Mouse (Mus musculus) ES-Bruce4 (cell line): ENCODE results near the gene Kcnc1. TPM values are rescaled to one million over a fixed set of nuclear protein-coding genes. Genes with fewer than 3 reads are reported as not detected.

Experiments used
- H3K27ac ChIP-seq: 2 replicates; pipeline ENCODE4 v1.5.1; 2012; ENCODE audit warnings: low read length, inconsistent platforms; ENCODE audit not compliant: insufficient read depth
- H3K27me3 ChIP-seq: 2 replicates; pipeline ENCODE4 v1.6.1; 2012; ENCODE audit warnings: mild to moderate bottlenecking, low read length, inconsistent platforms; ENCODE audit not compliant: control insufficient read depth, poor library complexity, insufficient read depth, severe bottlenecking
- H3K36me3 ChIP-seq: 2 replicates; pipeline ENCODE4 v1.6.1; 2012; ENCODE audit warnings: inconsistent platforms, mild to moderate bottlenecking, low read length, moderate library complexity; ENCODE audit not compliant: control insufficient read depth, poor library complexity, insufficient read depth, severe bottlenecking
- H3K4me1 ChIP-seq: one replicate; pipeline ENCODE4 v1.8.1; 2011; ENCODE audit warnings: low read length; ENCODE audit not compliant: control insufficient read depth, insufficient read depth
- H3K4me3 ChIP-seq: 2 replicates; pipeline ENCODE4 v1.5.1; 2011; ENCODE audit warnings: low read depth, mild to moderate bottlenecking, low read length
- H3K9ac ChIP-seq: 2 replicates; pipeline ENCODE4 v1.6.1; 2012; ENCODE audit warnings: low read depth, mild to moderate bottlenecking, inconsistent platforms; ENCODE audit not compliant: poor library complexity, severe bottlenecking
- H3K9me3 ChIP-seq: replicated peaks from 2 replicates; pipeline ENCODE4 v1.6.1; 2012; ENCODE audit warnings: mild to moderate bottlenecking, low read length, inconsistent platforms; ENCODE audit not compliant: control insufficient read depth, poor library complexity, insufficient read depth, severe bottlenecking
- CTCF ChIP-seq: IDR thresholded peaks from one replicate; pipeline ENCODE4 v1.8.1; 2011; ENCODE audit warnings: low read depth, low read length
- EP300 ChIP-seq: IDR thresholded peaks from 2 replicates; pipeline ENCODE4 v1.6.1; 2011; ENCODE audit warnings: low read depth, low read length; ENCODE audit not compliant: insufficient read depth
- POLR2A ChIP-seq: IDR thresholded peaks from one replicate; pipeline ENCODE4 v1.8.1; 2011; ENCODE audit warnings: low read length; ENCODE audit not compliant: insufficient read depth
- polyA plus RNA-seq: library from polyadenylated mRNA; stranded (reverse); fragments of >200 nt; gene quantifications from 2 replicates; pipeline ENCODE4 v1.2.4, GENCODE M21; 2011; ENCODE audit warnings: low read depth; ENCODE audit not compliant: missing spikeins, insufficient read depth, insufficient read length

The Kcnc1 gene
- polyA plus RNA-seq, 1 experiment, result 0.07 TPM

GRCm38 (mm10) chr7:46422764-46423412, 26.6 kb downstream of the Kcnc1 start:
- Histone ChIP-seq H3K9me3 (no peaks in the 10 kb centered on the region), H3K4me3 (no peak overlapping the region), H3K4me1 (no peaks in the 10 kb centered on the region), H3K9ac (no peak overlapping the region), H3K27ac (no peak overlapping the region), H3K27me3 (no peaks in the 10 kb centered on the region), H3K36me3 (no peaks in the 10 kb centered on the region)
- TF ChIP-seq CTCF (peak; percentile 49), POLR2A (no peak), EP300 (no peak)

GRCm38 (mm10) chr7:46423951-46424350, 27.7 kb downstream of the Kcnc1 start:
- H3K36me3 ChIP-seq, result no peaks in the 10 kb centered on the region
- no peak overlapping the region for H3K27ac ChIP-seq
- no peak overlapping the region for H3K9ac ChIP-seq
- no peak overlapping the region for H3K4me3 ChIP-seq
- H3K4me1 ChIP-seq, result no peaks in the 10 kb centered on the region
- no peaks in the 10 kb centered on the region for H3K9me3 ChIP-seq
- H3K27me3 ChIP-seq, result no peaks in the 10 kb centered on the region
- TF ChIP-seq POLR2A, result no peak
- TF ChIP-seq CTCF, result no peak
- TF ChIP-seq EP300, result no peak

- Histone ChIP-seq H3K27me3 (no peaks in the 10 kb centered on the region), H3K9ac (no peak overlapping the region), H3K27ac (no peak overlapping the region), H3K4me3 (no peak overlapping the region), H3K36me3 (no peaks in the 10 kb centered on the region), H3K4me1 (no peaks in the 10 kb centered on the region), H3K9me3 (no peaks in the 10 kb centered on the region)
- TF ChIP-seq EP300 (no peak), CTCF (no peak), POLR2A (no peak)
Measured at GRCm38 (mm10) chr7:46425012-46425411, 28.7 kb downstream of the Kcnc1 start.

GRCm38 (mm10) chr7:46433874-46434273, 37.6 kb downstream of the Kcnc1 start:
- H3K9ac ChIP-seq, result no peak overlapping the region
- no peak for TF ChIP-seq POLR2A
- TF ChIP-seq CTCF, result no peak
- TF ChIP-seq EP300, result no peak
- H3K27me3 ChIP-seq, result no peaks in the 10 kb centered on the region
- no peak overlapping the region for H3K4me3 ChIP-seq
- H3K36me3 ChIP-seq, result no peaks in the 10 kb centered on the region
- no peaks in the 10 kb centered on the region for H3K4me1 ChIP-seq
- no peak overlapping the region for H3K27ac ChIP-seq
- H3K9me3 ChIP-seq, result no peaks in the 10 kb centered on the region

GRCm38 (mm10) chr7:46435833-46436232, 39.5 kb downstream of the Kcnc1 start:
- H3K36me3 ChIP-seq, result no peaks in the 10 kb centered on the region
- H3K4me1 ChIP-seq, result no peaks in the 10 kb centered on the region
- TF ChIP-seq EP300 (no peak), POLR2A (no peak), CTCF (no peak)

GRCm38 (mm10) chr7:46438537-46439141, 42.3 kb downstream of the Kcnc1 start:
- Histone ChIP-seq H3K9me3 (no peaks in the 10 kb centered on the region), H3K9ac (no peak overlapping the region), H3K27ac (no peak overlapping the region), H3K4me1 (no peaks in the 10 kb centered on the region), H3K36me3 (no peaks in the 10 kb centered on the region), H3K27me3 (no peaks in the 10 kb centered on the region), H3K4me3 (no peak overlapping the region)
- TF ChIP-seq EP300 (no peak), CTCF (no peak), POLR2A (no peak)

More at GRCm38 (mm10) chr7:46435833-46436232, 39.5 kb downstream of the Kcnc1 start:
- no peaks in the 10 kb centered on the region for H3K9me3 ChIP-seq
- H3K27me3 ChIP-seq, result no peaks in the 10 kb centered on the region
- H3K27ac ChIP-seq, result no peak overlapping the region
- no peak overlapping the region for H3K4me3 ChIP-seq
- H3K9ac ChIP-seq, result no peak overlapping the region
